Mouse (Mus musculus): ENCODE measurements at regions not wholly inside any gene's neighbourhood (a gene's known extent, or its start where the extent isn't known, plus 50 kb on each side); places are given as distances from the start of the nearest gene placed in this dataset.

DNA sequence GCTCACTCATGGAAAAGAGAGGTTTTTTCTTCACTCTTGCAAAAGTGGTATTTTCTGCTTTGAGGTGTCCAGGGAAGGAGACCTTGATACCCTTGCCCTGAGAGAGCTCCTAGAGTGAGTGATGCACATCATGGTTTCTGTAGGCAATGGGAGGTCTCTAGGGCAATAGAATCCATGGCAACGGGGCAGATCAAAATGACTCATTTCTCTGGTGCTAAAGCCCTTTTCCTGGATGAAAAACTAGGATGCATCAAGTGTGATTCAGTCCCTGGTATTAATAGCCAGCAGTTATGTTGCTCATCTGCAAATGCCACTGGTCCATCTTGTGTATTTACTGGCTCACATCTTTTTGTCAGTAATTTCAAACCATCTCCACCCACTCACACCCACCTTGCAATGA is 539.1 kb upstream of the Marcks start:
- DNase-seq (ENCODE audit: extremely low read depth) = no peak
- no peaks in the 10 kb centered on the region for H3K36me3 ChIP-seq (replicated peaks in 1 of 2; ENCODE audit: control insufficient read depth in 1 of 2, insufficient read depth in 1 of 2, low read length in 1 of 2)
- TF ChIP-seq SIN3A (IDR thresholded peaks at IDR 0.05; ENCODE audit: low read length) = no peak
- no peak for TF ChIP-seq ZNF384 (IDR thresholded peaks at IDR 0.05; ENCODE audit: low read depth, low read length)
- no peak for TF ChIP-seq CTCF (conservative IDR thresholded peaks at IDR 0.05 in 1 of 2, IDR thresholded peaks at IDR 0.05 in 1 of 2; ENCODE audit: low read depth in 2 of 2, low read length in 2 of 2)
- TF ChIP-seq ELF1 (IDR thresholded peaks at IDR 0.05; ENCODE audit: low read depth, low read length) = no peak
- TF ChIP-seq JUND (conservative IDR thresholded peaks at IDR 0.05; ENCODE audit: low read depth, low read length) = no peak
- TF ChIP-seq MEF2A (IDR thresholded peaks at IDR 0.05; ENCODE audit: borderline replicate concordance, low read depth, low read length) = no peak
- no peak for TF ChIP-seq MAFK (IDR thresholded peaks at IDR 0.05; ENCODE audit: insufficient replicate concordance, low read length)
- TF ChIP-seq RCOR1 (conservative IDR thresholded peaks at IDR 0.05; ENCODE audit: low read depth, low read length) = no peak
- no peak for TF ChIP-seq USF2 (conservative IDR thresholded peaks at IDR 0.05; ENCODE audit: low read depth, low read length)
- TF ChIP-seq USF1 (IDR thresholded peaks at IDR 0.05; ENCODE audit: low read depth, low read length) = no peak
- TF ChIP-seq ZKSCAN1 (IDR thresholded peaks at IDR 0.05; ENCODE audit: borderline replicate concordance, low read depth, low read length) = no peak
- no peak for TF ChIP-seq NRF1 (IDR thresholded peaks at IDR 0.05; ENCODE audit: low read depth, low read length)
- TF ChIP-seq HCFC1 (IDR thresholded peaks at IDR 0.05; ENCODE audit: low read depth, low read length) = no peak
- no peak for TF ChIP-seq KAT2A (IDR thresholded peaks at IDR 0.05; ENCODE audit: insufficient replicate concordance, low read length)
- no peak for TF ChIP-seq MXI1 (IDR thresholded peaks at IDR 0.05; ENCODE audit: low read depth, low read length)
- TF ChIP-seq E2F4 (IDR thresholded peaks at IDR 0.05; ENCODE audit: insufficient replicate concordance, low read depth, low read length) = no peak
- TF ChIP-seq POLR2AphosphoS2 (IDR thresholded peaks at IDR 0.05; ENCODE audit: low read depth, low read length) = no peak
- TF ChIP-seq MAZ (IDR thresholded peaks at IDR 0.05; ENCODE audit: low read depth, low read length) = no peak
- no peak for TF ChIP-seq TBP (conservative IDR thresholded peaks at IDR 0.05; ENCODE audit: low read depth, low read length)
- no peak for TF ChIP-seq SMC3 (IDR thresholded peaks at IDR 0.05; ENCODE audit: low read depth, low read length)
- H3K9me3 ChIP-seq (replicated peaks; ENCODE audit: low read length) = no peaks in the 10 kb centered on the region
- in situ Hi-C loops (cut with MboI; ENCODE audit: low pct_ligation_motif_present, low pct_unique_long_range_greater_than_20kb, low sequenced_read_pairs) = no loop called here
- H3K27ac ChIP-seq (ENCODE audit: insufficient read depth, low read depth) = no peak overlapping the region
- no peak overlapping the region for H3K4me3 ChIP-seq (replicated peaks in 1 of 3; ENCODE audit: low read depth in 2 of 3, low read length in 2 of 3, poor library complexity in 1 of 3)
- H3K4me2 ChIP-seq (ENCODE audit: insufficient read depth, low read depth, poor library complexity, severe bottlenecking) = no peak overlapping the region
- dilution Hi-C loops (cut with MboI; ENCODE audit: extremely low pct_ligation_motif_present, extremely low pct_unique_long_range_greater_than_20kb, low sequenced_read_pairs) = no loop called here
- H3K27me3 ChIP-seq (replicated peaks) = no peaks in the 10 kb centered on the region
- no peak overlapping the region for H3K9ac ChIP-seq (ENCODE audit: insufficient read depth, low read depth)
- no peaks in the 10 kb centered on the region for H3K4me1 ChIP-seq (ENCODE audit: control insufficient read depth in 1 of 2, insufficient read depth in 2 of 2)
- no peaks in the 10 kb centered on the region for H3K79me2 ChIP-seq (replicated peaks; ENCODE audit: control insufficient read depth, extremely low read depth, insufficient read depth, poor library complexity, severe bottlenecking)

DNA sequence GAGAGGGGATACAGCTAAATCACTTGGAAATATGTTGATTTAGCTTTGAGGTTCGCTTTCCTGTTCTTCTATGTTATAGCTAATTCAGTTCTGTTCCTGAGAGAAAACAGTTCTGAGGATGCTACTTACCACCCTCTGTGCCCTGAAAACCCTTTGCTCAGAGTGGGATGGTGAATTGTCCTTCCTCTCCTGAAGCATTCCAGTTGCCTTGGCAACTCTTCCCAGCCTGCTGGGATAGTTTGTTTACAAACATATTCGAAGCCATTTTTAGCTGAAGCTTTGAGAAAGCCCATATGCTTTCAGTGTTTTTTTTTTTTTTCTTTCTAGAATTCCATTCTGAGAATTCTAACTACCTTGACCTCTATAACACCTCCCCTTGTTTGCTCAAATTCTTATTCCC is 530.1 kb upstream of the Marcks start:
- H3K79me2 ChIP-seq (replicated peaks; ENCODE audit: control insufficient read depth, extremely low read depth, insufficient read depth, poor library complexity, severe bottlenecking) = no peaks in the 10 kb centered on the region
- no peak overlapping the region for H3K4me3 ChIP-seq (replicated peaks in 1 of 3; ENCODE audit: low read depth in 2 of 3, low read length in 2 of 3, poor library complexity in 1 of 3)
- no peaks in the 10 kb centered on the region for H3K4me1 ChIP-seq (ENCODE audit: control insufficient read depth in 1 of 2, insufficient read depth in 2 of 2)
- no peaks in the 10 kb centered on the region for H3K27me3 ChIP-seq (replicated peaks)
- no peak overlapping the region for H3K27ac ChIP-seq (ENCODE audit: insufficient read depth, low read depth)
- no peak overlapping the region for H3K4me2 ChIP-seq (ENCODE audit: insufficient read depth, low read depth, poor library complexity, severe bottlenecking)
- no peak for DNase-seq (ENCODE audit: extremely low read depth)
- no peaks in the 10 kb centered on the region for H3K9me3 ChIP-seq (replicated peaks; ENCODE audit: low read length)
- H3K9ac ChIP-seq (ENCODE audit: insufficient read depth, low read depth) = no peak overlapping the region
- in situ Hi-C loops (cut with MboI; ENCODE audit: low pct_ligation_motif_present, low pct_unique_long_range_greater_than_20kb, low sequenced_read_pairs) (no loop called here), dilution Hi-C loops (cut with MboI; ENCODE audit: extremely low pct_ligation_motif_present, extremely low pct_unique_long_range_greater_than_20kb, low sequenced_read_pairs) (no loop called here)
- TF ChIP-seq UBTF (IDR thresholded peaks at IDR 0.05; ENCODE audit: low read depth, low read length) = no peak
- no peak for TF ChIP-seq IRF4 (IDR thresholded peaks at IDR 0.05; ENCODE audit: low read depth, low read length)
- TF ChIP-seq NRF1 (IDR thresholded peaks at IDR 0.05; ENCODE audit: low read depth, low read length) = no peak
- no peak for TF ChIP-seq MEF2A (IDR thresholded peaks at IDR 0.05; ENCODE audit: borderline replicate concordance, low read depth, low read length)
- TF ChIP-seq ELF1 (IDR thresholded peaks at IDR 0.05; ENCODE audit: low read depth, low read length) = no peak
- no peak for TF ChIP-seq RCOR1 (conservative IDR thresholded peaks at IDR 0.05; ENCODE audit: low read depth, low read length)
- no peak for TF ChIP-seq ZNF384 (IDR thresholded peaks at IDR 0.05; ENCODE audit: low read depth, low read length)
- TF ChIP-seq ZKSCAN1 (IDR thresholded peaks at IDR 0.05; ENCODE audit: borderline replicate concordance, low read depth, low read length) = no peak
- TF ChIP-seq RAD21 (IDR thresholded peaks at IDR 0.05; ENCODE audit: low read depth, low read length) = no peak
- no peak for TF ChIP-seq MAZ (IDR thresholded peaks at IDR 0.05; ENCODE audit: low read depth, low read length)
- no peak for TF ChIP-seq ETS1 (conservative IDR thresholded peaks at IDR 0.05; ENCODE audit: low read depth, low read length)
- TF ChIP-seq CHD2 (IDR thresholded peaks at IDR 0.05; ENCODE audit: low read length) = no peak
- no peak for TF ChIP-seq EP300 (IDR thresholded peaks at IDR 0.05; ENCODE audit: low read length)
- no peak for TF ChIP-seq JUN (IDR thresholded peaks at IDR 0.05; ENCODE audit: insufficient read depth, low read depth, low read length)
- no peak for TF ChIP-seq ZC3H11A (IDR thresholded peaks at IDR 0.05; ENCODE audit: low read depth, low read length)
- TF ChIP-seq BHLHE40 (IDR thresholded peaks at IDR 0.05; ENCODE audit: low read depth, low read length) = no peak
- no peak for TF ChIP-seq TBP (conservative IDR thresholded peaks at IDR 0.05; ENCODE audit: low read depth, low read length)
- H3K36me3 ChIP-seq (replicated peaks in 1 of 2; ENCODE audit: control insufficient read depth in 1 of 2, insufficient read depth in 1 of 2, low read length in 1 of 2) = no peaks in the 10 kb centered on the region

Measured in CH12.LX (cell line).